Mouse (Mus musculus): ENCODE measurements around the gene Taar2. TPM values are rescaled to one million over a fixed set of nuclear protein-coding genes. Genes with fewer than 3 reads are reported as not detected.

Taar2 gene
- polyA plus RNA-seq (2012; rRNA removed) (not detected in 2 replicates), polyA plus RNA-seq (2014; fragmentation: Nextera tagmentation; extraction: Ambion mirVana) (not detected in 2 replicates)

- no peak for TF ChIP-seq POLR2A (IDR thresholded peaks at IDR 0.05; ENCODE audit: borderline replicate concordance, extremely low read depth, insufficient read depth, insufficient read length)
- no peak for ATAC-seq (ENCODE audit: low FRiP score, low read depth)
These were observed at the start of gene Taar2 for GRCm38 (mm10) chr10:23938312-23938711. Taar2 (plus strand) TSS chr10:23938572.

GRCm38 (mm10) chr10:23892987-23893386 is 45.4 kb upstream of the Taar2 start:
- Histone ChIP-seq H3K36me3 (ENCODE audit: control insufficient read depth, insufficient read depth, low read length) (no peaks in the 10 kb centered on the region), H3K27me3 (ENCODE audit: control insufficient read depth, insufficient read depth, low read length) (no peaks in the 10 kb centered on the region), H3K4me3 (replicated peaks; ENCODE audit: low read length) (no peak overlapping the region), H3K4me1 (ENCODE audit: control insufficient read depth, insufficient read depth, low read length) (peaks cover 5% of the 10 kb centered on the region; the same call in 1 of the 2 replicates), H3K27ac (replicated peaks; ENCODE audit: low read depth, low read length) (no peak overlapping the region), H3K4me2 (replicated peaks; ENCODE audit: low read depth, low read length, severe bottlenecking) (no peak overlapping the region), H3K9me3 (ENCODE audit: control insufficient read depth, low read length) (no peaks in the 10 kb centered on the region), H3K9ac (ENCODE audit: low read depth, low read length, severe bottlenecking) (no peak overlapping the region)
- TF ChIP-seq POLR2A (IDR thresholded peaks at IDR 0.05; ENCODE audit: borderline replicate concordance, extremely low read depth, insufficient read depth, insufficient read length) = no peak
- WGBS = 72% methylated on average over 1 of the region's 1 CpGs
- ATAC-seq (ENCODE audit: low FRiP score, low read depth) (no peak), DNase-seq (ENCODE audit: low spot score) (no peak)

More at GRCm38 (mm10) chr10:23938312-23938711, at the start of gene Taar2:
- Histone ChIP-seq H3K36me3 (ENCODE audit: control insufficient read depth, insufficient read depth, low read length) (no peaks in the 10 kb centered on the region), H3K27ac (replicated peaks; ENCODE audit: low read depth, low read length) (no peak within 1 kb of the TSS), H3K27me3 (ENCODE audit: control insufficient read depth, insufficient read depth, low read length) (no peaks in the 10 kb centered on the region), H3K4me1 (ENCODE audit: control insufficient read depth, insufficient read depth, low read length) (no peaks in the 10 kb centered on the region), H3K4me3 (replicated peaks; ENCODE audit: low read length) (no peak within 1 kb of the TSS), H3K9ac (ENCODE audit: low read depth, low read length, severe bottlenecking) (no peak within 1 kb of the TSS), H3K4me2 (replicated peaks; ENCODE audit: low read depth, low read length, severe bottlenecking) (no peak within 1 kb of the TSS), H3K9me3 (ENCODE audit: control insufficient read depth, low read length) (no peaks in the 10 kb centered on the region)
- WGBS = 60% methylated on average over 6 of the region's 6 CpGs
- DNase-seq (ENCODE audit: low spot score) = no peak

GRCm38 (mm10) chr10:23894601-23895349 is 43.6 kb upstream of the Taar2 start, which contains the start of gene Vnn1:
Vnn1 (plus strand) TSS chr10:23894688.
- H3K4me3 ChIP-seq (replicated peaks; ENCODE audit: low read length) = peak within 1 kb of the TSS; percentile 23
- peak within 1 kb of the TSS; percentile 48 for H3K9ac ChIP-seq (ENCODE audit: low read depth, low read length, severe bottlenecking)
- DNase-seq (ENCODE audit: low spot score) (no peak), ATAC-seq (ENCODE audit: low FRiP score, low read depth) (no peak; the same call in 1 of the 2 replicates)
- no peak for TF ChIP-seq POLR2A (IDR thresholded peaks at IDR 0.05; ENCODE audit: borderline replicate concordance, extremely low read depth, insufficient read depth, insufficient read length)
- no peaks in the 10 kb centered on the region for H3K27me3 ChIP-seq (ENCODE audit: control insufficient read depth, insufficient read depth, low read length)
- WGBS = 19% methylated on average over 21 of the region's 21 CpGs
- peak within 1 kb of the TSS; percentile 43 for H3K4me2 ChIP-seq (replicated peaks; ENCODE audit: low read depth, low read length, severe bottlenecking)
- peaks cover 5% of the 10 kb centered on the region; the same call in 1 of the 2 replicates for H3K4me1 ChIP-seq (ENCODE audit: control insufficient read depth, insufficient read depth, low read length)
- no peaks in the 10 kb centered on the region for H3K9me3 ChIP-seq (ENCODE audit: control insufficient read depth, low read length)
- no peaks in the 10 kb centered on the region for H3K36me3 ChIP-seq (ENCODE audit: control insufficient read depth, insufficient read depth, low read length)
- H3K27ac ChIP-seq (replicated peaks; ENCODE audit: low read depth, low read length) = no peak within 1 kb of the TSS

GRCm38 (mm10) chr10:23895376-23895775 is 43.0 kb upstream of the Taar2 start:
- Histone ChIP-seq H3K9ac (ENCODE audit: low read depth, low read length, severe bottlenecking) (no peak overlapping the region), H3K4me3 (replicated peaks; ENCODE audit: low read length) (no peak overlapping the region), H3K36me3 (ENCODE audit: control insufficient read depth, insufficient read depth, low read length) (no peaks in the 10 kb centered on the region), H3K9me3 (ENCODE audit: control insufficient read depth, low read length) (no peaks in the 10 kb centered on the region), H3K4me1 (ENCODE audit: control insufficient read depth, insufficient read depth, low read length) (peaks cover 5% of the 10 kb centered on the region; the same call in 1 of the 2 replicates), H3K27me3 (ENCODE audit: control insufficient read depth, insufficient read depth, low read length) (no peaks in the 10 kb centered on the region), H3K4me2 (replicated peaks; ENCODE audit: low read depth, low read length, severe bottlenecking) (peak overlapping the region; percentile 43; the same call in 1 of the 2 replicates), H3K27ac (replicated peaks; ENCODE audit: low read depth, low read length) (no peak overlapping the region)
- WGBS = 62% methylated on average over 7 of the region's 7 CpGs
- ATAC-seq (ENCODE audit: low FRiP score, low read depth) (no peak), DNase-seq (ENCODE audit: low spot score) (no peak)
- no peak for TF ChIP-seq POLR2A (IDR thresholded peaks at IDR 0.05; ENCODE audit: borderline replicate concordance, extremely low read depth, insufficient read depth, insufficient read length)

- Histone ChIP-seq H3K9me3 (ENCODE audit: control insufficient read depth, low read length) (no peaks in the 10 kb centered on the region), H3K4me1 (ENCODE audit: control insufficient read depth, insufficient read depth, low read length) (no peaks in the 10 kb centered on the region), H3K27ac (replicated peaks; ENCODE audit: low read depth, low read length) (no peak overlapping the region), H3K27me3 (ENCODE audit: control insufficient read depth, insufficient read depth, low read length) (no peaks in the 10 kb centered on the region), H3K9ac (ENCODE audit: low read depth, low read length, severe bottlenecking) (no peak overlapping the region), H3K4me2 (replicated peaks; ENCODE audit: low read depth, low read length, severe bottlenecking) (no peak overlapping the region), H3K36me3 (ENCODE audit: control insufficient read depth, insufficient read depth, low read length) (no peaks in the 10 kb centered on the region), H3K4me3 (replicated peaks; ENCODE audit: low read length) (no peak overlapping the region)
- no peak for DNase-seq (ENCODE audit: low spot score)
- no peak for TF ChIP-seq POLR2A (IDR thresholded peaks at IDR 0.05; ENCODE audit: borderline replicate concordance, extremely low read depth, insufficient read depth, insufficient read length)
- no peak for ATAC-seq (ENCODE audit: low FRiP score, low read depth)
- WGBS = 85% methylated on average over 3 of the region's 3 CpGs
These were observed 37.3 kb upstream of the Taar2 start for GRCm38 (mm10) chr10:23901119-23901518.
